Mouse (Mus musculus) erythroblast, embryonic 14.5 days (primary cell): ENCODE data around the gene Trib2. TPM values are rescaled to one million over a fixed set of nuclear protein-coding genes. Genes with fewer than 3 reads are reported as not detected.

ENCODE experiments used
- H3K27me3 ChIP-seq: 2 replicates; pipeline ENCODE4 v1.6.1; 2012; ENCODE audit warnings: inconsistent platforms; ENCODE audit not compliant: control insufficient read depth
- H3K36me3 ChIP-seq: 2 replicates; pipeline ENCODE4 v1.6.1; 2012; ENCODE audit warnings: mild to moderate bottlenecking, inconsistent platforms; ENCODE audit not compliant: control insufficient read depth
- H3K4me1 ChIP-seq: 2 replicates; pipeline ENCODE4 v1.6.1; 2012; ENCODE audit warnings: inconsistent platforms; ENCODE audit not compliant: control insufficient read depth
- H3K4me3 ChIP-seq: replicated peaks from 2 replicates; pipeline ENCODE3; 2012; ENCODE audit warnings: moderate library complexity, mild to moderate bottlenecking, inconsistent platforms
- H3K9me3 ChIP-seq: 2 replicates; pipeline ENCODE4 v1.6.1; 2012; ENCODE audit warnings: low read length, inconsistent platforms, mixed read lengths; ENCODE audit not compliant: control insufficient read depth
- GATA1 ChIP-seq: IDR thresholded peaks from 2 replicates; pipeline ENCODE4 v1.6.1; 2012; ENCODE audit warnings: low read length, inconsistent platforms, mixed read lengths
- TAL1 ChIP-seq: IDR thresholded peaks from 3 replicates; pipeline ENCODE4 v1.6.1; 2012; ENCODE audit warnings: low read length, inconsistent platforms, mixed read lengths
- polyA plus RNA-seq: library from polyadenylated mRNA; stranded (reverse); fragments of >175 nt; gene quantifications from 2 replicates; pipeline ENCODE4 v1.2.3, GENCODE M21; 2012

Gene Trib2
- polyA plus RNA-seq, 1 experiment = not detected

DNA sequence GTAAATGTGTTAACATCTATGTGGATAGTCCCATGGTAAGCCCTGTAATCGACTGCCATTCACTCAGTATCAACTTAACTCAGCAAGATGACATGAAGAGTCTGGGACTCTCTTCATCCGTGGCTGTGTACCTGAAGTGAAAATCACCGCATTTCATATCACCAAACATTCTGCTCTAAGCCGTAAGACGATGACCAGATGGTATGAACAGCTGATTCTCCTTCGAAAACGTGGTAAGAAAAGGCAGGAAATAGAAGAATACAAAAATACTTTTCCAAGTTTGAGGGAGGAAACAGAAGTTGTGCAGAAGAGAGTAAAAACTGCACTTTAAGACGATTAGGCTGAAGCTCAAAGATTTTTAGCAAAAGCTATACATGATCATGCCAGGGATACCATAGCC, 59.4 kb downstream of the Trib2 start:
- Histone ChIP-seq H3K36me3 (no peaks in the 10 kb centered on the region), H3K27me3 (no peaks in the 10 kb centered on the region), H3K9me3 (no peaks in the 10 kb centered on the region), H3K4me3 (no peak overlapping the region), H3K4me1 (no peaks in the 10 kb centered on the region)
- no peak for TF ChIP-seq TAL1
- no peak for TF ChIP-seq GATA1

DNA sequence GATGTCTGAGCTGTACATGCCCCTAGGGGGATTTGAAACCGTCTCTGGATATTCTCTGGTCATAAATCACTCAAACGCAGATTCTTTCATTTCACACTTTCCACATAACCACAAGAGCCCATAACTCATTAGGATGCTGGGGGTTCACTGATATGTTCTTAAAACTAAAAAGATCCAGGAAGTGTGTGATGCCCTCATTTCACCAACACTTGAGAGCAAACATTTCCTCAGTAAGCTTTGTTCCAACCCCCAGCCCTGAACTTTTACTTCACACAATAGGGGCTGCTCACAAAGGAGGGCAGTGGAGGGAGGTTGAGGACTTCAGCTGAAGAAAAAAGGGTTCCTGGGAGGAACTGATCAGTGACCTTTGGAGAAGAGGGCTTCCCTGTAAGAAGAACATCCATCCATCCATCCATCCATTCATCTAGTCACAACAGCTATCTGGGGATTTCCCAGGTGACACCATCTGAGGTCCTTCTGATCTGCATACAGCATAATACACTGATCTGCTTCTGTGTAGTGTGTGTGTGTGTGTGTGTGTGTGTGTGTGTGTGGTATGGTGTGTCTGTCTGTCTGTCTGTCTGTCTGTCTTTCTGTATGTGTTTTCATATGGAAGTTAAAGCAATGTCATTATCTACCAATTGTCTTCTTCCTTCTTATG, 61.6 kb downstream of the Trib2 start:
- Histone ChIP-seq H3K27me3 (no peaks in the 10 kb centered on the region), H3K4me3 (no peak overlapping the region), H3K9me3 (no peaks in the 10 kb centered on the region), H3K36me3 (no peaks in the 10 kb centered on the region), H3K4me1 (no peaks in the 10 kb centered on the region)
- TF ChIP-seq GATA1 (no peak), TAL1 (no peak)

DNA sequence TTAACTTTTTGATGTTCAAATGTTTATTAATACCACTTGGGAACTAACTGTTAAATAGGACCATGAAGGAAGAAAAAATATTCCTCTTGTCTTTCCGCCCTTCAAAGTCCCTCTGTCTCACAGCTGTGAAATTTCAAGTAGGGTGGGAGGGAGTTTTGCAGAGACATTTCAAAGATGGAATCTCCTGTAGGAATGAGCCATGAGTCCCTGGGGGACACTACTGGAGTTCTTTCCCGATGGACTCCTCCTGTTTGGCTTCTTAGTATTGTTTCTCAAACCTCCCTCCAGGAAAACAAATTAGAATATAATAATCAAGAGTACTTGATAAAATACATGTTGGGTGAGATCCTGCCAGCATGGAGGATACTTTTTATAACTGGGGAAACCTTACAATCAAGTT, 62.1 kb downstream of the Trib2 start:
- no peaks in the 10 kb centered on the region for H3K27me3 ChIP-seq
- no peaks in the 10 kb centered on the region for H3K36me3 ChIP-seq
- no peaks in the 10 kb centered on the region for H3K4me1 ChIP-seq
- no peaks in the 10 kb centered on the region for H3K9me3 ChIP-seq
- H3K4me3 ChIP-seq = no peak overlapping the region
- no peak for TF ChIP-seq TAL1

DNA sequence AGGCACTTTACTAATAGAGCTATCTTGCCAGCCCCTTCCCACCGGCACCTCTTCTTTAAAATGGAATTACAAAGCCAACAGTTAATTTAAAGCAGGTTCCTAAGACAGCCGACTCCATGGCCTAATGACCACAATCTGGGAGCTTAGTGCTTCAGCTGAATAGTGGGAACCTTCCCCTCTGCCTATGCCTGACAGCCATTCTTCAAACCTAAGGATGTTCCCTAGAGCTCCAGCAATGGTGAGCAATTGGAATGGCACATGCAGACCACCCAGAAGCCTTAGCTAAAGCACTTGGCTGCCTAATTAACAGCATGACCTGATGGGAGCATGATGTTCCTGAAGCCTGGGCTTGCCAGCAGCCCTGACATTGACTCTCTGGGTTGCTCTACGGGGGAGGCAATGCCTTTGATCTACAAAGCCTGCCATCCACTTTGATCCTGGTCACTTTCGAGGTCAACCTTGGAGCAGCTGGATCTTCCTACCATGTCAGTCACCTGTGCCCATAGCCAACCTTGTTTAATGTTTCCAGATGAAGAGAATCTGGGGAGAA, 67.0 kb downstream of the Trib2 start:
- Histone ChIP-seq H3K36me3 (no peaks in the 10 kb centered on the region), H3K9me3 (no peaks in the 10 kb centered on the region), H3K4me3 (no peak overlapping the region), H3K4me1 (no peaks in the 10 kb centered on the region), H3K27me3 (no peaks in the 10 kb centered on the region)
- TF ChIP-seq GATA1 (no peak), TAL1 (no peak)

DNA sequence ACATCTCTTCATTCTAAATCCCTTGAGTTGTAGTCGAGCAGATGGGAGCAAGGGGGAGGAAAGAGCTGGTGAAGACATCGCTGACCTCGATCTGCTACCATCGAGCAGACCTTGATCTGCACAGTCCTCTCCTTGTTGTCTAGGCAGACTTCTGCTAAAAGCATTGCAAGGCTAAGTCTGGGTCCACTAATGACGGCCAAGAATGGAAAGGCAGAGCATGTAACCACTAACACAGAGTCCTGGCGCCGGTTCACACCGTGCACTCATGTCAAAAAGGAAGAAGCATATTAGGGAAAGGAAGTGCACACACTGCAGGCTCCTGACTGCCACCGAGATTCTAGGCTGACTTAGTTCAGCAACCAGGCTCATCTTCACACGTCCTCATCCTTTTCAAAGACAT, 71.0 kb downstream of the Trib2 start:
- no peaks in the 10 kb centered on the region for H3K27me3 ChIP-seq
- no peaks in the 10 kb centered on the region for H3K36me3 ChIP-seq
- TF ChIP-seq TAL1 (no peak), GATA1 (no peak)
- H3K4me1 ChIP-seq = no peaks in the 10 kb centered on the region
- no peak overlapping the region for H3K4me3 ChIP-seq
- H3K9me3 ChIP-seq = no peaks in the 10 kb centered on the region
